Mouse (Mus musculus) kidney, embryonic 16.5 days (tissue): Measurements from ENCODE around the gene Wnt11. TPM values are rescaled to one million over a fixed set of nuclear protein-coding genes. Genes with fewer than 3 reads are reported as not detected.
A peak's percentile ranks its signal among the peaks of the same experiment; 100 is the strongest.

Source experiments
- ATAC-seq: fragments of 200-750 bp; cut with Nextera tagmentation; 2 replicates; pipeline ENCODE4 v1.8.0; 2017; ENCODE audit warnings: moderate TSS enrichment; ENCODE audit not compliant: low FRiP score, low TSS enrichment
- H3K27ac ChIP-seq: fragments of 300-500 bp; sonication (generic); 2 replicates; pipeline ENCODE4 v1.5.1; 2014; ENCODE audit warnings: low read length
- H3K27me3 ChIP-seq: fragments of 300-500 bp; sonication (generic); 2 replicates; pipeline ENCODE4 v1.6.1; 2014; ENCODE audit warnings: low read length, control low read depth, mixed read lengths; ENCODE audit not compliant: insufficient read depth
- H3K36me3 ChIP-seq: fragments of 300-500 bp; sonication (generic); 2 replicates; pipeline ENCODE4 v1.6.1; 2014; ENCODE audit warnings: low read length, control low read depth, mixed read lengths; ENCODE audit not compliant: insufficient read depth
- H3K4me1 ChIP-seq: fragments of 300-500 bp; sonication (generic); 2 replicates; pipeline ENCODE4 v1.6.1; 2014; ENCODE audit warnings: low read length, control low read depth, mixed read lengths; ENCODE audit not compliant: insufficient read depth
- H3K4me2 ChIP-seq: fragments of 300-500 bp; sonication (generic); replicated peaks from 2 replicates; pipeline ENCODE4 v1.6.1; 2014; ENCODE audit warnings: low read depth, low read length
- H3K4me3 ChIP-seq: fragments of 300-500 bp; sonication (generic); 2 replicates; pipeline ENCODE4 v1.5.1; 2014; ENCODE audit warnings: mild to moderate bottlenecking, low read length
- H3K9ac ChIP-seq: fragments of 300-500 bp; sonication (generic); replicated peaks from 2 replicates; pipeline ENCODE4 v1.6.1; 2014; ENCODE audit warnings: low read length
- H3K9me3 ChIP-seq: fragments of 300-500 bp; sonication (generic); 2 replicates; pipeline ENCODE4 v1.6.1; 2016; ENCODE audit warnings: low read length, control low read depth
- WGBS: fragments of 180-500 bp; shearing (Covaris S2); extraction: QIAGEN DNeasy Blood & Tissue Kit; methylation state at CpG from one replicate; pipeline ENCODE4 v1.1.7; 2014; 5-methylcytosine and 5-hydroxymethylcytosine counted together
- polyA plus RNA-seq: library from polyadenylated mRNA; unstranded; fragments of >200 nt; fragmentation: Nextera tagmentation; extraction: Ambion mirVana; gene quantifications from 2 replicates; pipeline ENCODE4 v1.2.1, GENCODE M21; 2015

Wnt11 gene
- polyA plus RNA-seq, 1 experiment from 2014 or later: 33.3 TPM

- H3K27ac ChIP-seq: no peak overlapping the region
- ATAC-seq: no peak; the same call in 1 of the 2 replicates
- 27% methylated on average over 3 of the region's 3 CpGs for WGBS
These were observed 36.8 kb upstream of the Wnt11 start for GRCm38 (mm10) chr7:98798134-98798417.

DNA sequence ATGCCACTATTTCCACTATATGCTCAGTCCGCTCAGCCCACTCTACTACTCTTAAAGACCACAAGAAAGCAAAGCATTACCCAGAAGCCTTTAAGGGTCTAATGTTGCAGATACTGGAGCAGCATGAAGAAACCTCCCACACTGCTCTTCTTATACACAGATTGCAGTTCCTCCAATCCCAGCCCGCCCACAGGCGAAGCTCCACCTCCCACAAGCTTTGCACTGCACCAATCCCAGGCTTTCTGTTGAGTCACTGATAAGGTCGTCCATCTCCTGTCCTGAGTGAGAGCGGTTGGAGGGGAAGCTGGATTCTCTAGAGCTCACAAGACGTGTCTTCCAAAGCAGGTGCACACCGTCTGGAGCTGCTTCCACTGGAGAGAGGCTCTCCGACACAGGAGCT, 34.5 kb upstream of the Wnt11 start:
- Histone ChIP-seq H3K9ac (no peak overlapping the region), H3K4me3 (no peak overlapping the region), H3K36me3 (no peaks in the 10 kb centered on the region), H3K9me3 (no peaks in the 10 kb centered on the region), H3K27ac (no peak overlapping the region), H3K4me2 (no peak overlapping the region), H3K4me1 (peaks cover 25% of the 10 kb centered on the region), H3K27me3 (no peaks in the 10 kb centered on the region)
- WGBS: 60% methylated on average over 8 of the region's 8 CpGs
- no peak for ATAC-seq

More at GRCm38 (mm10) chr7:98798134-98798417, 36.8 kb upstream of the Wnt11 start:
- H3K4me2 ChIP-seq: no peak overlapping the region
- no peaks in the 10 kb centered on the region for H3K9me3 ChIP-seq
- no peaks in the 10 kb centered on the region for H3K36me3 ChIP-seq
- H3K9ac ChIP-seq: no peak overlapping the region
- no peaks in the 10 kb centered on the region for H3K27me3 ChIP-seq
- H3K4me3 ChIP-seq: no peak overlapping the region
- peaks cover 14% of the 10 kb centered on the region for H3K4me1 ChIP-seq

DNA sequence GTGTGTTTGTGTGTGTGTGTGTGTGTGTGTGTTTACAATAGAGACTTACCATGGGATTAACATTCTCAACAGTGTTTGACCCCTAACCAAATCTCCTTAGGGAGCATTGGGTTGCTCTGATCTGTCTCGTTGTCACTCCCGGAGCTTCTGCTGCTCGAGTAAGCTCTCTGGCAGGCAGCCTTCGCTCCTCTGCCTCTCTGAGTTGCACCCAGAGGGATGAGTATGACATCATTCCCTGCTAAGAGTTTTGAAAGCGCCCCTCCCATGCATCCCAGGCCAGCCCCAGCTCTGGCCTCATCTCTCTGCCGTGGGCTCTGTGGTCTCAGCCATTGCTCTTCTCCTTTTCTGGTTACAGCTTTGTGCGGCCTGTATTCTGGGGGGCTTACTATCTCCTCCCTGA, 33.8 kb upstream of the Wnt11 start:
- Histone ChIP-seq H3K4me1 (peaks cover 25% of the 10 kb centered on the region), H3K4me2 (no peak overlapping the region), H3K4me3 (no peak overlapping the region), H3K36me3 (no peaks in the 10 kb centered on the region), H3K9ac (no peak overlapping the region), H3K27me3 (no peaks in the 10 kb centered on the region), H3K27ac (no peak overlapping the region), H3K9me3 (no peaks in the 10 kb centered on the region)
- no peak for ATAC-seq
- 72% methylated on average over 7 of the region's 7 CpGs for WGBS

DNA sequence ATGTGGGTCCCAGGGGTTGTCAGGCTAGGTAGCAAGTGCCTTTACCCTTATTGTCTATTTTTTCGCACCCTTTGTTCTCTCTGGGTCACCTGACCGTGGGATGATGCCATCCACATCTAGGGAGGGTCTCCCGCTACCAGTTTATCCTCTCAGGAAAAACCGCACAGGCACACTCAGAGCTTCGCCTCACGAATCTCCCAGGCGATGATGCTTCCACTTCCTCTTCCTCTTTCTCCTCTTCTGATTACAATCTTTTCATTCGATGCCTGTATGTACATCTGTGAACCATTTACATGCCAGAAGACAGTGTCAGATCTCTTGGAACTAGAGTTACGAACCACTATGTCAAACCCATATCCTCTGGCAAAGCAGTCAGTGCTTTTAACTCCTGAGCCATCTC, 31.7 kb upstream of the Wnt11 start:
- peaks cover 15% of the 10 kb centered on the region for H3K4me1 ChIP-seq
- H3K9ac ChIP-seq: no peak overlapping the region
- no peaks in the 10 kb centered on the region for H3K36me3 ChIP-seq
- no peaks in the 10 kb centered on the region for H3K27me3 ChIP-seq
- H3K4me2 ChIP-seq: no peak overlapping the region
- H3K4me3 ChIP-seq: no peak overlapping the region
- WGBS: 80% methylated on average over 9 of the region's 9 CpGs
- no peak overlapping the region for H3K27ac ChIP-seq
- ATAC-seq: no peak
- no peaks in the 10 kb centered on the region for H3K9me3 ChIP-seq

DNA sequence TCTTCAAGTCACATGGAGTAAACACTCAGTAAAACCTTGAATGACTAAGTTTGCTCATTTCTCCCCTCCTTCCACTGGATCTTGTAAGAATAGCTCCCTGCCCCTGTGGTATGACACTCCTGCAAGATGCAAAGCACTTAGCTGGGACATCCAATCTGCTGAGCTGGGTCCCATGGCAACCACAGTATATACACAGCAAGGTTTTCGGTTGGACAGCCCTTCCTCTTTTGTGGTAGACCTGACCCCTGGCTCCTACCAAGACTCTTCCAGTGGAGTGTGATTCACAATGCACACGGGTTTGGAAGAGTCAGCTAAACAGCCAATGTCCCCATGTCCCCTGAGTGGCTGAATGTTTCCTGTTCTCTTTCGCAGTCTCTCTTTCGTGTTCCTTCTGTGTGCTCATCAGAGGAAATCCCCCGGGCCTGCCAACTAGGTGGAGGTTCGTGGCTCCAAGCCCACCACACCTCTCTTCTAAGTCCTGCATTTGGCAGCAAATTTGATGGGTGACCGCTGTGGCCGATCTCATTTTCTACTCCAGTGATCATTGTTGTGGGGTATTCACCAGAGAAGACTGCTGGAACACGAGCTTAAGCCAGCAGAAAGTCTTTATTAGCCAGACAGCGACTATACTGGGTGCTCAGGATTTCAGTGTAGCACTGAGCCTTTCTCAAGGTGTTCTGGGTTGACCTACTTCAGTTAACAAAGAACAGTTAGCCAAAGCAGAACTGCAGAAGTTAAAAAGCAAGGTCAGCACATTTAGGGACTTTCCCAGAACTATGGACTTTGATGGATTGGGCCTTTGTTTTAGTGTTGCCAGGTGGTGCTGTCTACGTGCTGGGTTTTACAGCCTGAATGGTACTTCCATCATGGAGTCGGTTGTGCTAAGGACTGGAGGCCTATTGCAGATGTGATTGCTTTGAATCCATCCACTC, 29.8 kb upstream of the Wnt11 start:
- Histone ChIP-seq H3K4me3 (no peak overlapping the region), H3K9ac (no peak overlapping the region), H3K4me2 (no peak overlapping the region), H3K9me3 (no peaks in the 10 kb centered on the region), H3K27me3 (no peaks in the 10 kb centered on the region), H3K36me3 (no peaks in the 10 kb centered on the region), H3K27ac (0 out of 2 replicates have a peak overlapping the region, but pooled peaks have one; percentile 7), H3K4me1 (peaks cover 11% of the 10 kb centered on the region)
- peak; percentile 36 for ATAC-seq
- 35% methylated on average over 12 of the region's 12 CpGs for WGBS

DNA sequence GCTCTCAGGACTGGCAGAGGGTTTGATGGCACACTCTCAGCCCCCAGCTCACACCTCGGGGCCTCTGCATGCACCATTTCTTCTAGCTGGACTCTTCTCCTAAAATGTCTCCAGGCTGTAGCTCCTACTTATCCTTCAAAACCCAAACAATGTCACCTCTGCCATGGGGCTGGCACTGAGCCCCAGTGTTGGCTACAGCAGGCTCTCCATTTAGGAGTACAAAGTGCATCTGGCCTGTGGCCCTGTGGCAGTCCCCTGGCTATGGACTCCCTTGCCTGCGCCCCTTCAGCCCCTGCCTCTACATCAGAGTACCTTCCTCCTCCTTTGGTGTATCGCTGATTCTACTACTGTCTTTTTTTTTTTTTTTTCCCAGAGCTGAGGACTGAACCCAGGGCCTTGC, 28.0 kb upstream of the Wnt11 start:
- Histone ChIP-seq H3K36me3 (no peaks in the 10 kb centered on the region), H3K4me2 (no peak overlapping the region), H3K9ac (no peak overlapping the region), H3K27me3 (no peaks in the 10 kb centered on the region), H3K4me1 (peaks cover 11% of the 10 kb centered on the region), H3K27ac (no peak overlapping the region), H3K9me3 (no peaks in the 10 kb centered on the region), H3K4me3 (no peak overlapping the region)
- 74% methylated on average over 3 of the region's 3 CpGs for WGBS
- ATAC-seq: no peak

GRCm38 (mm10) chr7:98809372-98809771, 25.5 kb upstream of the Wnt11 start:
- H3K9ac ChIP-seq: no peak overlapping the region
- no peaks in the 10 kb centered on the region for H3K36me3 ChIP-seq
- H3K27me3 ChIP-seq: no peaks in the 10 kb centered on the region
- 85% methylated on average over 6 of the region's 6 CpGs for WGBS
- no peak overlapping the region for H3K27ac ChIP-seq
- ATAC-seq: no peak
- no peak overlapping the region for H3K4me3 ChIP-seq
- no peak overlapping the region for H3K4me2 ChIP-seq
- peaks cover 14% of the 10 kb centered on the region for H3K4me1 ChIP-seq
- H3K9me3 ChIP-seq: no peaks in the 10 kb centered on the region

- Histone ChIP-seq H3K4me2 (no peak overlapping the region), H3K27me3 (no peaks in the 10 kb centered on the region), H3K9ac (no peak overlapping the region), H3K4me1 (peaks cover 8% of the 10 kb centered on the region), H3K9me3 (no peaks in the 10 kb centered on the region), H3K27ac (no peak overlapping the region), H3K4me3 (no peak overlapping the region), H3K36me3 (no peaks in the 10 kb centered on the region)
- WGBS: 66% methylated on average over 2 of the region's 2 CpGs
- no peak for ATAC-seq
These were observed 24.3 kb upstream of the Wnt11 start for GRCm38 (mm10) chr7:98810619-98811018.

- Histone ChIP-seq H3K27me3 (no peaks in the 10 kb centered on the region), H3K27ac (no peak overlapping the region), H3K36me3 (no peaks in the 10 kb centered on the region), H3K9me3 (no peaks in the 10 kb centered on the region), H3K4me3 (no peak overlapping the region), H3K4me2 (no peak overlapping the region), H3K4me1 (peaks cover 24% of the 10 kb centered on the region; the same call in 1 of the 2 replicates), H3K9ac (no peak overlapping the region)
- WGBS: 84% methylated on average over 1 of the region's 1 CpGs
- no peak for ATAC-seq
These were observed 14.4 kb upstream of the Wnt11 start for GRCm38 (mm10) chr7:98820501-98820900.

- H3K27me3 ChIP-seq: no peaks in the 10 kb centered on the region
- no peak for ATAC-seq
- H3K4me3 ChIP-seq: no peak overlapping the region
- H3K36me3 ChIP-seq: no peaks in the 10 kb centered on the region
- WGBS: 55% methylated on average over 6 of the region's 6 CpGs
- H3K9ac ChIP-seq: no peak overlapping the region
- peaks cover 9% of the 10 kb centered on the region; the same call in 1 of the 2 replicates for H3K4me1 ChIP-seq
- no peaks in the 10 kb centered on the region for H3K9me3 ChIP-seq
- no peak overlapping the region for H3K4me2 ChIP-seq
- H3K27ac ChIP-seq: no peak overlapping the region
These were observed 12.0 kb upstream of the Wnt11 start for GRCm38 (mm10) chr7:98822881-98823280.
